8 mouse cellular contexts compared by ENCODE assay signal in the genomic region with DNA sequence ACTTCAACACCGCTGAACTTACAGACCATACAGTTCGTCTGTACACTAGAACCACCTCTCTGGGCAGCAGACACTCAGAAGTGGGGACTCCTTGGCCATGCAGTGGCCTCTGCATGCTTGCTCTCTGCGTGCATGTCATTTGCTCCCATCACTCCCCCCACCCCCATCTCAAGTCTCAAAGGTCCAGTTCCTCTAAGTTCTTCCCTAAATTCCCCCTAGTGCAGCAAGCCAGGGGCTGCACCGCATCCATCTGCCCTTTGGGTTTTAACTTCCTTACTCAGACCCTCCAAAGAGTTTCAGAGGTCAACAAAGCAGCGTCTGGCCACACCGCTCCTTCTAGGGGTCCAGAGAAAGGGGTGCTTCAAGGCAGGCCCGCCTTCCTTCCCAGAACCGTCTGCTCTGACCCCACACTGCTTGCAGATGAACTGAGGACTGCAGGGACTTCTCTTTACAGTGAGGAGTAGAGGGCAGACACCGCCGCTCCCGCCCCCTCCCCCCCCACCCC. TPM values are rescaled to one million over a fixed set of nuclear protein-coding genes. Genes with fewer than 3 reads are reported as not detected.
A peak's percentile ranks its signal among the peaks of the same experiment; 100 is the strongest.
DNase-seq lines count a peak whose midpoint lies in the region; ATAC-seq and TF ChIP-seq lines count a peak whose summit lies in the region.

No protein-coding gene starts in this region.

- no peak overlapping the region for H3K9ac ChIP-seq in forebrain, embryonic 14.5 days (ENCODE audit: low read length)
- H3K9ac ChIP-seq in limb, embryonic 12.5 days (replicated peaks): peak overlapping the region; percentile 58
- no peak overlapping the region for H3K9ac ChIP-seq in neural tube, embryonic 14.5 days (replicated peaks; ENCODE audit: low read depth, low read length)

- H3K27ac ChIP-seq in testis, adult 2 months (ENCODE audit: control insufficient read depth, insufficient read depth, low read depth, low read length): peak overlapping the region; percentile 81
- H3K27ac ChIP-seq in forebrain, embryonic 14.5 days (ENCODE audit: low read depth, low read length): 0 out of 2 replicates have a peak overlapping the region, but pooled peaks have one; percentile 3
- peak overlapping the region; percentile 98 for H3K27ac ChIP-seq in limb, embryonic 12.5 days
- H3K27ac ChIP-seq in neural tube, embryonic 14.5 days (ENCODE audit: low read depth, low read length): peak overlapping the region; percentile 69; the same call in 1 of the 2 replicates

- 32% methylated on average over 11 of the region's 11 CpGs for WGBS in forebrain, embryonic 14.5 days
- WGBS in limb, embryonic 12.5 days: 9% methylated on average over 11 of the region's 11 CpGs
- WGBS in neural tube, embryonic 14.5 days: 29% methylated on average over 11 of the region's 11 CpGs

- no peak overlapping the region for H3K4me3 ChIP-seq in testis, adult 2 months (ENCODE audit: control insufficient read depth, low read depth, low read length)
- no peak overlapping the region for H3K4me3 ChIP-seq in forebrain, embryonic 14.5 days (ENCODE audit: low read depth, low read length)
- H3K4me3 ChIP-seq in limb, embryonic 12.5 days (replicated peaks): peak overlapping the region; percentile 28
- no peak overlapping the region for H3K4me3 ChIP-seq in neural tube, embryonic 14.5 days (ENCODE audit: low read depth, low read length)

- H3K4me1 ChIP-seq in testis, adult 2 months (ENCODE audit: control insufficient read depth, insufficient read depth, low read length): peaks cover 24% of the 10 kb centered on the region
- no peaks in the 10 kb centered on the region for H3K4me1 ChIP-seq in forebrain, embryonic 14.5 days (ENCODE audit: control insufficient read depth, insufficient read depth, low read length)
- H3K4me1 ChIP-seq in limb, embryonic 12.5 days (replicated peaks): peaks cover 53% of the 10 kb centered on the region
- H3K4me1 ChIP-seq in neural tube, embryonic 14.5 days (ENCODE audit: control insufficient read depth, insufficient read depth, low read length): 0 out of 2 replicates have a peak, but pooled peaks cover 7% of the 10 kb centered on the region

- DNase-seq in testis, postnatal 14 days (ENCODE audit: low spot score): no peak
- DNase-seq in forebrain, embryonic 14.5 days (ENCODE audit: low spot score): no peak
- no peak for DNase-seq in layer of hippocampus, adult 8-10 months (ENCODE audit: low spot score in 2 of 2)
- no peak for DNase-seq in urinary bladder, postnatal 14 days (ENCODE audit: low spot score)
- no peak for DNase-seq in layer of hippocampus, postnatal 36 days

- TF ChIP-seq POLR2A in testis, adult 2 months (IDR thresholded peaks at IDR 0.05; ENCODE audit: control insufficient read depth, low read depth, low read length): no peak

- no peak for TF ChIP-seq CTCF in testis, adult 2 months (IDR thresholded peaks at IDR 0.05; ENCODE audit: control insufficient read depth, insufficient read depth, insufficient replicate concordance, low read depth, low read length)

- ATAC-seq in forebrain, embryonic 14.5 days: no peak
- peak; percentile 66 for ATAC-seq in limb, embryonic 12.5 days (ENCODE audit: insufficient number of reproducible peaks, insufficient read depth, low FRiP score, low TSS enrichment, low read depth)
- ATAC-seq in neural tube, embryonic 14.5 days (ENCODE audit: low read depth): no peak; the same call in 1 of the 2 replicates

- H3K9me3 ChIP-seq in forebrain, embryonic 14.5 days (replicated peaks; ENCODE audit: control insufficient read depth, low read length): no peaks in the 10 kb centered on the region
- H3K9me3 ChIP-seq in limb, embryonic 12.5 days: peaks cover 5% of the 10 kb centered on the region; the same call in 1 of the 2 replicates
- no peaks in the 10 kb centered on the region for H3K9me3 ChIP-seq in neural tube, embryonic 14.5 days (ENCODE audit: control insufficient read depth, low read length)

- H3K27me3 ChIP-seq in testis, adult 2 months (ENCODE audit: control insufficient read depth, insufficient read depth, low read length): no peaks in the 10 kb centered on the region
- H3K27me3 ChIP-seq in forebrain, embryonic 14.5 days (replicated peaks; ENCODE audit: control insufficient read depth, insufficient read depth, low read length): no peaks in the 10 kb centered on the region
- H3K27me3 ChIP-seq in limb, embryonic 12.5 days: no peaks in the 10 kb centered on the region
- H3K27me3 ChIP-seq in neural tube, embryonic 14.5 days (ENCODE audit: control insufficient read depth, insufficient read depth, low read length): no peaks in the 10 kb centered on the region

- H3K4me2 ChIP-seq in forebrain, embryonic 14.5 days (ENCODE audit: low read length): no peak overlapping the region
- H3K4me2 ChIP-seq in limb, embryonic 12.5 days: peak overlapping the region; percentile 55
- no peak overlapping the region for H3K4me2 ChIP-seq in neural tube, embryonic 14.5 days (ENCODE audit: low read depth, low read length)

- H3K36me3 ChIP-seq in testis, adult 2 months (ENCODE audit: control insufficient read depth, insufficient read depth, low read length): no peaks in the 10 kb centered on the region
- peaks cover 22% of the 10 kb centered on the region for H3K36me3 ChIP-seq in forebrain, embryonic 14.5 days (ENCODE audit: control insufficient read depth, insufficient read depth, low read length)
- peaks cover 32% of the 10 kb centered on the region for H3K36me3 ChIP-seq in limb, embryonic 12.5 days
- H3K36me3 ChIP-seq in neural tube, embryonic 14.5 days (ENCODE audit: control insufficient read depth, insufficient read depth, low read length): no peaks in the 10 kb centered on the region

RNA-seq across cellular contexts. Expression of a gene that starts 14.0 kb away (rescaled TPM):
- polyA plus RNA-seq in testis, adult 2 months (2012; rRNA removed): 0.74 and 2.3 TPM in 2 replicates
- polyA plus RNA-seq in forebrain, embryonic 14.5 days (2014; fragmentation: Nextera tagmentation; extraction: Ambion mirVana): 0.13 and 0.72 TPM in 2 replicates
- polyA plus RNA-seq in limb, embryonic 12.5 days (2016; fragmentation: Nextera tagmentation; extraction: Ambion mirVana): 0.71 and 1.4 TPM in 2 replicates
- 0.88 and 1.1 TPM in 2 replicates for polyA plus RNA-seq in neural tube, embryonic 14.5 days (2014; fragmentation: Nextera tagmentation; extraction: Ambion mirVana)
- 10 to 100 TPM in 2 of 4 experiments, 1 to 10 TPM in 2; 5.2 to 17.9 (median 10.4) TPM for total RNA-seq in layer of hippocampus, adult 8-10 months (2022)
- 1 to 10 TPM; 5.0 to 5.1 TPM for total RNA-seq in layer of hippocampus, postnatal 36 days (2021)

RNA-seq across cellular contexts. Expression of a gene that starts 15.2 kb away (rescaled TPM):
- polyA plus RNA-seq in testis, adult 2 months (2012; rRNA removed): 27.4 and 40.2 TPM in 2 replicates
- polyA plus RNA-seq in forebrain, embryonic 14.5 days (2014; fragmentation: Nextera tagmentation; extraction: Ambion mirVana): 50.3 and 50.8 TPM in 2 replicates
- 69.9 and 75.7 TPM in 2 replicates for polyA plus RNA-seq in limb, embryonic 12.5 days (2016; fragmentation: Nextera tagmentation; extraction: Ambion mirVana)
- 49.0 and 65.6 TPM in 2 replicates for polyA plus RNA-seq in neural tube, embryonic 14.5 days (2014; fragmentation: Nextera tagmentation; extraction: Ambion mirVana)
- total RNA-seq in layer of hippocampus, adult 8-10 months (2022): 10 to 100 TPM; 55.1 to 73.6 (median 61.1) TPM
- total RNA-seq in layer of hippocampus, postnatal 36 days (2021): 10 to 100 TPM; 60.8 to 61.3 TPM

RNA-seq across cellular contexts. Expression of a gene that starts 49.0 kb away (rescaled TPM):
- polyA plus RNA-seq in testis, adult 2 months (2012; rRNA removed): 11.1 and 13.9 TPM in 2 replicates
- 97.2 and 106 TPM in 2 replicates for polyA plus RNA-seq in forebrain, embryonic 14.5 days (2014; fragmentation: Nextera tagmentation; extraction: Ambion mirVana)
- polyA plus RNA-seq in limb, embryonic 12.5 days (2016; fragmentation: Nextera tagmentation; extraction: Ambion mirVana): 82.6 and 90.0 TPM in 2 replicates
- 94.2 and 101 TPM in 2 replicates for polyA plus RNA-seq in neural tube, embryonic 14.5 days (2014; fragmentation: Nextera tagmentation; extraction: Ambion mirVana)
- 100 to 1,000 TPM; 286 to 320 (median 297) TPM for total RNA-seq in layer of hippocampus, adult 8-10 months (2022)
- total RNA-seq in layer of hippocampus, postnatal 36 days (2021): 100 to 1,000 TPM; 310 TPM

Comparison
In these comparisons a context has a peak if more than half of its experiments do, and no peak if none do; other contexts are left out.
1. H3K27ac ChIP-seq: peak in every context shown above with its lines; median percentile 98 in limb, embryonic 12.5 days; 81 in testis, adult 2 months; 69 in neural tube, embryonic 14.5 days; 3 in forebrain, embryonic 14.5 days.